Mouse (Mus musculus) gastrocnemius, postnatal 25 days (tissue): ENCODE data around the gene Thrb. TPM values are rescaled to one million over a fixed set of nuclear protein-coding genes. Genes with fewer than 3 reads are reported as not detected.

Source experiments
- DNase-seq: peaks from one replicate; pipeline ENCODE4 v3.0.0; 2022
- total RNA-seq, 2 experiments: library from RNA; stranded (reverse); gene quantifications; 1 replicate in 1 of 2; 2 replicates in 1 of 2; pipeline ENCODE4 v1.2.3; 2021

Gene Thrb
- total RNA-seq, 2 experiments from 2014 or later: 12.3 to 19.2 TPM

GRCm38 (mm10) chr14:17784207-17784806 lies 124.2 kb downstream of the Thrb start:
- no peak for DNase-seq

GRCm38 (mm10) chr14:17785370-17785769 lies 125.3 kb downstream of the Thrb start:
- no peak for DNase-seq

GRCm38 (mm10) chr14:17786249-17786648 lies 126.2 kb downstream of the Thrb start:
- DNase-seq: no peak

- DNase-seq: no peak
Measured at GRCm38 (mm10) chr14:17803934-17804602, 144.0 kb downstream of the Thrb start.

GRCm38 (mm10) chr14:17811051-17811450 lies 151.0 kb downstream of the Thrb start:
- no peak for DNase-seq

- DNase-seq: no peak
Measured at GRCm38 (mm10) chr14:17812414-17812813, 152.4 kb downstream of the Thrb start.

- no peak for DNase-seq
Measured at GRCm38 (mm10) chr14:17815103-17815502, 155.0 kb downstream of the Thrb start.

- no peak for DNase-seq
Measured at GRCm38 (mm10) chr14:17818086-17818485, 158.0 kb downstream of the Thrb start.

GRCm38 (mm10) chr14:17822754-17823153 lies 162.7 kb downstream of the Thrb start:
- DNase-seq: no peak

GRCm38 (mm10) chr14:17827401-17827800 lies 167.3 kb downstream of the Thrb start:
- no peak for DNase-seq

- DNase-seq: no peak
Measured at GRCm38 (mm10) chr14:17835738-17836137, 175.7 kb downstream of the Thrb start.

- DNase-seq: no peak
Measured at GRCm38 (mm10) chr14:17836766-17837165, 176.7 kb downstream of the Thrb start.

- no peak for DNase-seq
Measured at GRCm38 (mm10) chr14:17845003-17845697, 185.1 kb downstream of the Thrb start.

GRCm38 (mm10) chr14:17845871-17846270 lies 185.8 kb downstream of the Thrb start:
- no peak for DNase-seq

- no peak for DNase-seq
Measured at GRCm38 (mm10) chr14:17846700-17847099, 186.6 kb downstream of the Thrb start.

GRCm38 (mm10) chr14:17847211-17847610 lies 187.2 kb downstream of the Thrb start:
- DNase-seq: no peak

- no peak for DNase-seq
Measured at GRCm38 (mm10) chr14:17850355-17850754, 190.3 kb downstream of the Thrb start.

- DNase-seq: no peak
Measured at GRCm38 (mm10) chr14:17852236-17852635, 192.2 kb downstream of the Thrb start.

- no peak for DNase-seq
Measured at GRCm38 (mm10) chr14:17859790-17860385, 199.8 kb downstream of the Thrb start.

- DNase-seq: no peak
Measured at GRCm38 (mm10) chr14:17862651-17863050, 202.6 kb downstream of the Thrb start.

- DNase-seq: no peak
Measured at GRCm38 (mm10) chr14:17863701-17864320, 203.8 kb downstream of the Thrb start.

GRCm38 (mm10) chr14:17868326-17868725 lies 208.3 kb downstream of the Thrb start:
- no peak for DNase-seq

GRCm38 (mm10) chr14:17875946-17876345 lies 215.9 kb downstream of the Thrb start:
- no peak for DNase-seq
